Mouse (Mus musculus): ENCODE measurements at regions not wholly inside any gene's neighbourhood (a gene's known extent, or its start where the extent isn't known, plus 50 kb on each side); places are given as distances from the start of the nearest gene placed in this dataset.
"Not testable (repeated sequence)": the region's sequence is repeated elsewhere in the genome, so short reads cannot be mapped to it uniquely, and the experiment has no call there.

DNA sequence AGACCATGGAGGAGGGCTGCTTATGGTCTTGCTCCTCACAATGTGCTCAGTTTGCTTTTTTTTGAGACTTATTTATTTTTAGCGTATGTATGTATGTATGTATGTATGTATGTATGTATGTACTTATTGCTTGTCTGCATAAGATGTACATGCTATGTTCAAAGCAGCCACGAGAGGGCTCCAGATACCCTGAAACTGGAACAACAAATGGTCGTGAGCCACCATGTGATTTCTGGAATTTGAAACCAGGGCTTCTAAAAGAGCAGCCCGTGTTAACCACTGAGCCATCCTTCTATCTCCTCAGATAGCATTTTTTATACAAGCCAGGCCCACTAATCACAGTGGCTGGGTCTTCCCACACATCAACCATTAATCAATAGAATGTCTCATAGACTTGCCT lies 611.2 kb downstream of the 5730507C01Rik start:
- Histone ChIP-seq H3K4me3 (ENCODE audit: insufficient read depth, low read depth, low read length) (no peak overlapping the region), H3K4me1 (ENCODE audit: control insufficient read depth, insufficient read depth, insufficient read length, low read length) (no peaks in the 10 kb centered on the region), H3K27ac (replicated peaks; ENCODE audit: low read depth, low read length) (no peak overlapping the region)

DNA sequence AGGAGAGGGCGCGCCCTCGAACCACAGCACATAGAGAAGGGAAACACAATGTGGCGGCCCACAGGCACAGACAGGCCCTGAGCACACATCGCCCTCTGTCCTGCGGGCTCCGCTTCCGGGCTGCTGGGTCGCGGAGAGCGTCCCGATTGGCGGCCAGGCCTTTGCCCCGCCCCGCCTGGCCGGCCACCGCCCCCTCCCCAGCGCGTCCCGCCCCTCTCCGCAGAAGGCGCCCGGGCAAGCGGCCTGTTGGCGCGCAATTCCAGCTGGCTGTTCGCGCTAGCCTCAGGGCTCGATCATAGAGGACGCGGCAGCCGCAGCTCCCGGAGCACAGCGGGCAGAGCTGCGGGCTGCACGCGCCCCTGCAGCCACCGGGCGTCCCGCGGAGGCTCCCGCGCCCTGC lies 661.3 kb downstream of the 5730507C01Rik start:
- H3K4me3 ChIP-seq (ENCODE audit: insufficient read depth, low read depth, low read length): no peak overlapping the region
- no peak overlapping the region for H3K27ac ChIP-seq (replicated peaks; ENCODE audit: low read depth, low read length)
- no peaks in the 10 kb centered on the region for H3K4me1 ChIP-seq (ENCODE audit: control insufficient read depth, insufficient read depth, insufficient read length, low read length)

DNA sequence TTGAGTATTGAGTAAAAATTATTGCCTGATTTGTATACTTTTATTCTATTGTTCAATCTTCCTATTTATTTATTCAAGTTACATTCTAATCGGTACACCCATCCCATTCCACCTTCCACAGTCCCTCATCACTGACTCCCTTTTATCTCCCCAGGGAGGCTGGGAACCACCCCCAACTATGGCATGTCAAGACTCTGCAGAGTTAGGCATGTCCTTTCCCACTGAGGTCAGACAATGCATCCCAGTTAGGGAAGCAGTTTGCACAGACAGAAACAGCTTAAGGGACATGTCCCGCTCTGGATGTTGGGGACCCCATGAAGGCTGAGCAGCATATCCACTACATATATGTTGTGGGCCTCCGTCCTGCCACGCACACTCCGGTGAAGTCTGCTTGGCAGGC lies 678.1 kb downstream of the 5730507C01Rik start:
- no peaks in the 10 kb centered on the region for H3K4me1 ChIP-seq (ENCODE audit: control insufficient read depth, insufficient read depth, insufficient read length, low read length)

DNA sequence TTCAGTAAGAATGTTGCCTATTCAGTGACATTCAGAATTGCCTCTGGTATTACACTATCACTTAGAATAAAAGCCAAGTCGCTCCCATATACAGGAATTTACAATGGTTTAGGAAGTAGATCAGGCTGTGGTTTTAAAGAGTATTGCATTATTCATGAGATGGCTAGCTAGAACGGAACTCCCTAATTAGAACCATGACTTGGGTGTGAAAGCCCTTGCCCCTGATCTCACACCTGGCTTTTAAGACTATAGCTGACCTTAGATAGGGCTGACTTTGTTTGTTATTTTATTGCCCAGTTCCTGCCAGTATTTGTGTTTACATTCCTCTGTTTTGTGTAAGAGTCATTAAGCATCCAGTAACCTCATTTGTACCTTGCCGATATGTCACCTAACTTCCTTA lies 678.7 kb downstream of the 5730507C01Rik start:
- H3K4me1 ChIP-seq (ENCODE audit: control insufficient read depth, insufficient read depth, insufficient read length, low read length); H3K27ac ChIP-seq (replicated peaks; ENCODE audit: low read depth, low read length); H3K4me3 ChIP-seq (ENCODE audit: insufficient read depth, low read depth, low read length): not testable (repeated sequence)

More for the DNA sequence above, 678.1 kb downstream of the 5730507C01Rik start:
- H3K27ac ChIP-seq (replicated peaks; ENCODE audit: low read depth, low read length): no peak overlapping the region
- H3K4me3 ChIP-seq (ENCODE audit: insufficient read depth, low read depth, low read length): no peak overlapping the region

DNA sequence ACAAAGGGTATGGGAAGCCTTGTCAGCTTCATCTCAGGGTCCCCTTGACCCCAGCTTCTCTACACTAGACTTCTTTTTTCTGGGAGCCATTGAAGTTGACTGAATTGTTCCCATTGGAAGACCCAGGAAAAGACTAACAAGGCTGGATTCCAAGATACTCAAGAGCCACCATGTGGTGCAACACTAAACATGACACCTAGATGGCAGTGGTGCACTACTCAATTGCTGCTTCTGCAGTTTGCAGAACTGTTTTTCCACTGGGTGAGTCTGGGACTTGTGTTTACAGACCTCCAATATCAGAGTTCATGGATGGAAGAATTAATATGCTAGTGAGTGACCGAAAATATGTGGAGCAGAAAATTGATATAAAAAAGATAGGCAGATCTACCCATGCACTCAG lies 709.7 kb downstream of the 5730507C01Rik start:
- not testable (repeated sequence) for H3K27ac ChIP-seq (replicated peaks; ENCODE audit: low read depth, low read length); H3K4me3 ChIP-seq (ENCODE audit: insufficient read depth, low read depth, low read length); H3K4me1 ChIP-seq (ENCODE audit: control insufficient read depth, insufficient read depth, insufficient read length, low read length)

DNA sequence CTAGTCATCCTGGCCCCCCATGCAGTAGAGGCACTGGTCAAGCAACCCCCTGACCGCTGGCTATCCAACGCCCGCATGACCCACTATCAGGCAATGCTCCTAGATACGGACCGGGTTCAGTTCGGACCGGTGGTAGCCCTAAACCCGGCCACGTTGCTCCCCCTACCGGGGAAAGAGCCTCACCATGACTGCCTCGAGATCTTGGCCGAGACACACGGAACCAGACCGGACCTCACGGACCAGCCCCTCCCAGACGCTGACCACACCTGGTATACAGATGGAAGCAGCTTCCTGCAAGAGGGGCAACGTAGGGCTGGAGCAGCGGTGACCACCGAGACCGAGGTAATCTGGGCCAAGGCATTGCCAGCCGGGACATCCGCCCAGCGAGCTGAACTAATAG lies 707.6 kb upstream of the Gm21863 start:
- H3K4me1 ChIP-seq (ENCODE audit: control insufficient read depth, insufficient read depth, insufficient read length, low read length); H3K4me3 ChIP-seq (ENCODE audit: insufficient read depth, low read depth, low read length); H3K27ac ChIP-seq (replicated peaks; ENCODE audit: low read depth, low read length): not testable (repeated sequence)

DNA sequence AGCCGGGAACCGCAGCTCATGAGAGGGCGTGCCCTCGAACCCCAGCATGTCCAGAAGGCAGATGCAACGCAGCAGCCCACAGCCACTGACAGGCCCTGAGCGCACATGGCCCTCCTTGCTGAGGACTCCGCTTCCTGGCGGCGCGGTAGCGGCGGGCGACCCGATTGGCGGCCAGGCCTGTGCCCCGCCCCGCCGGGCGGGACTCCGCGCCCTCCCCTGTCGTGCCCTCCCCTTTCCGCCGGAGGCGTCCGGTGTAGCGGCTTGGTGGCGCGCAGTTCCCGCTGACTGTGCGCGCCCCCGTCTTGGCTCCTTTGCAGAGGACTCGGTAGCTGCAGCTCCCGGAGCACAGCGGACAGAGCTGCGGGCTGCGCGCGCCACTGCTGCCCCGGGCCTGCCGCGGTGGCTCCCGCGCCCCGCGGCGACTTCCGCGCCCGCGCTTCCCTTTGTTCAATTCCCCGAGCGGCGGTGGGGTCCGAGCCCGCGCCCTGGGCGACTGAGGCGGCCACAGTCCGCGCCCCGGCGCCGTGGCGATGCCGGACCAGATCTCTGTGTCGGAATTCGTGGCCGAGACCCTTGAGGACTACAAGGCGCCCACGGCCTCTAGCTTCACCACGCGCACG lies 665.9 kb upstream of the Gm21863 start:
- H3K4me1 ChIP-seq (ENCODE audit: control insufficient read depth, insufficient read depth, insufficient read length, low read length); H3K27ac ChIP-seq (replicated peaks; ENCODE audit: low read depth, low read length): not testable (repeated sequence)
- peak overlapping the region; percentile 18; the same call in 1 of the 2 replicates for H3K4me3 ChIP-seq (ENCODE audit: insufficient read depth, low read depth, low read length)

DNA sequence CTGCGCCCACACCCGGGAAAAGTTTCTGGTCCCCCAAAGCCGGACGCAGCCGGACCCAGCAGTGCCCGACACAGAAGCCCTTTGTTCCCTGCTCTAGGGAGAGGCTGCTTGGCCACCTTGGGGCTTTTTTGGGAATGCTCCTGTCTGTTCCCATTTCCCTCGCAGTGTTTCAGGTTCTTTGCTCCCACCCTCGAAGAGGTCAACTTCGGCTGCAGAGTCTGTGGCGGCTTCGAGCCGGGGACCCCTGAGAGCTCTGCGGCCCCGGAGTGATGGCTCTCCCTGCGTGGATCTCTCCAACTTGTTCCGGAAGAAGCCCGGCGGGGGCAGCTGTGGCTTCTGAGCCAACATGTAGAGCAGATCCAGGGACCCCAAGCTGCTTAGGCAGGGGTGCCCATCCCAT lies 665.3 kb upstream of the Gm21863 start:
- not testable (repeated sequence) for H3K4me3 ChIP-seq (ENCODE audit: insufficient read depth, low read depth, low read length); H3K4me1 ChIP-seq (ENCODE audit: control insufficient read depth, insufficient read depth, insufficient read length, low read length); H3K27ac ChIP-seq (replicated peaks; ENCODE audit: low read depth, low read length)

DNA sequence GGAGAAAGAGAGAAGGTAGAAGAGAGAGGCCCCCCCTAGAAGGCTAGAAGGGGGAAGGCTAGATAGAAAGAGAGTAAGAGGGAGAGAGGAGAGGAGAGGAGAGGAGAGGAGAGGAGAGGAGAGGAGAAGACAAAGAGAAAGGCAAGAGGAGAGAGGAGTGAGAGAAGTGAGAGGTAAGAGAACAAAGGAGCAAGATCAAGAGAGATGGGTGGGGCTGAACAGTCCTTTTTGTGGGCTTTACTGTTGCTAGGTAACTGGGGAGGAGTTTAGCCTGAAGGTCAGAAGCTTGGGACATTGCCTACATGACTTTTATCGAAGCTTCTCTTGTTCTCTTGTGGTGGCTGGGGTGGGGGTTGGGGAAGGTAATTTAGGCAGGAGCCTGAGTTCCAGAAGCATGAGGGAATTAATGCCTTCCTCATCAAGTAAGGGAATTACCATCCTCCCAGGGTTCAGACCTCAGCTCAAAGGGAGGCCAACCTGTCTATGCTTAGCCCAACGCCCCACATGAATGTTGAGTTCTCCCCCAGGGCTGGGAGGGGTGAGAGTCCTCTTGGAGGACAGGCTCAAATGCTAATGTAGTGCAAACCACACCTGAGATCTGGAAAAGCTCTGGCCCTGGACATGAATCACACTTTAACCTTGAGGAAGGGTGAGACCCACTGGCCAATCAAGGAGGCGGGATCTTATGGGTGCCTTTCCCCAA lies 662.1 kb upstream of the Gm21863 start:
- H3K4me3 ChIP-seq (ENCODE audit: insufficient read depth, low read depth, low read length); H3K4me1 ChIP-seq (ENCODE audit: control insufficient read depth, insufficient read depth, insufficient read length, low read length); H3K27ac ChIP-seq (replicated peaks; ENCODE audit: low read depth, low read length): not testable (repeated sequence)

Measured in brown adipose tissue, adult 24 weeks (tissue).